Mouse (Mus musculus) stomach, adult 2 months (tissue): Measurements from ENCODE around the gene Lrrc46. TPM values are rescaled to one million over a fixed set of nuclear protein-coding genes. Genes with fewer than 3 reads are reported as not detected.

Source experiments
- polyA plus RNA-seq: library from polyadenylated mRNA; depleted of rRNA; stranded (reverse); fragments of >200 nt; gene quantifications from 2 replicates; pipeline ENCODE4 v1.2.3, GENCODE M21; 2012; rRNA removed

Gene Lrrc46
- polyA plus RNA-seq = 0.05 and 0.15 TPM in 2 replicates

DNA sequence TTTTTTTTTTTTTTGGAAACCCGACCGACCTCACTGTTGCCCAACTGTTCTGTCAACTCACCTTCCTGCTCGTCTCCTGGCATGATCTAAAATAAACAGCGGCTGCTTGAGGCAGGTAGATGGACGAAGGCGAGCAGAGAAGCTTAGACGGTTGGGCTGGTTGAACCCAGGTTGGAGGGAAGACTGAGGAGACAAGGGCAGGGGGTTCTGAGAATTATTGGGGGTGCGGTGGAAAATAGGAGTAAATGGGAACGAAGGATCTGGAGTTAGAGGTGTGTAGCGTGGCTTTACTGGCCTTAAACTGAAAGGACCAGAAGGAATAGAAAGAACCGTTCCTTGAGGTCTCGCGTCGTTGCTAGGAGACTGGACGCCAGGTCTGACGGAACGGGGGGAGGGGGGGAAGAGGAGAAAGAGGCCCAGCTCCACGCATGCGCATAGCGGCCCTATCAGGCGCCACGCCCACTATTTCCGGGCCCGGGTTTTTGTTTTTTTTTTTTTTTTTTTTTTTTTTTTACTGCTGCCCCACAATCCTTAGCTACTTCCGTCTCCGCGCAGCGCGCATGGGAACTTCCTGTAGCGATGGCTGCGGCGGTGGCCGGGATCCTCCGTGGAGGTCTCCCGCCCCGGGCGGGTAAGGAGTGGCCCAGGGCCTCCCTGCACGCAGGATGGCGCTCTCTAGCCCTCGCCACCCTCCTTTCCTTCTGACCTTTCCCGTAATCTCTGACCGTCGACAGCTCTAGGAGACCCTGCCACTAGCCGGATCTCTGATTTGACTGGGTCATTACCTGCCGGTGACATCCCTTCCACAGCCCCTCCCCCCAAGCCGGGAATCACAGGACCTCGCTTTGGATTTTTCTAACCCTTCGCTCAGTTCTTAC is at the start of gene Lrrc46, which contains the start of gene Mrpl10:
Lrrc46 (minus strand) TSS at position 386 of the 878 bp plus-strand sequence.
Mrpl10 (plus strand) TSS at position 539 of the 878 bp plus-strand sequence.

DNA sequence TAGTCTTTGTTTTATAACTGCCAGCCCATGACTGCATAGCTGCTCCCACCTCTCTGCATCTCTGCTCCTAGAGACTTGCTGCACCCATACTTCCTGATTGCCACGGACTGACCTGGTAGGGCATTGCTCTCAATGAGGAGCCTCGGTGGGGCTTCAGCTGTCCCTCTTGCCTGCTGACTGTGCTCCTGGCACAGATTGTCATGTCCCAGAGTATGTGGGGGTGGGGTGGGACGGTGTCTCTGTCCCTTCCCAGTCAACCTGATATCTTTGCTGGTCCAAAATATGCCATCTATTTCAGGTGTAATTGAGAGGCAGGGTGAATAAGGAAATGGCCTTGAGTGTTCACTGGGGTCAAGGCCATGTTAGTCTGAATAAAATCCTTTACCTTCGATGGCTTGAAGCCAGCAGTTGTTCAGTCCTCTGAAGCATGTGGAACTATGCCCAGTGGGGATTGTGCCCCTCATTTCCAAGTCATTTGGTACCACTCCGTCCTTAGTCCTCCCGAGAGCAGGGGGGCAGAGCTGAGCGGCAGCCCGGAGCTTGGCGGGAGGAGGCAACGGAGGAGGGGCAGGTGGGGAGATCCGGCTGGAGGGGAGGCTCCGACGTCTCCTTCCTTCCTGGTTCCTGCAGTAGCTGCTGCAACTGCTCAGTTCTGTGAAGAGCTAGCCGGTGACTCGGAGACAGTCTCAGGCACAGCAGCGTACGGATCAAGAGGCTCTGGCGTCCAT is 9.2 kb upstream of the Lrrc46 start, which contains the start of gene Osbpl7:
Osbpl7 (plus strand) TSS at position 413 of the 728 bp plus-strand sequence.

GRCm38 (mm10) chr11:97029686-97030417 is 11.4 kb downstream of the Lrrc46 start, which contains the start of gene Scrn2:
Scrn2 (plus strand) TSS chr11:97029938.

GRCm38 (mm10) chr11:97013121-97013670 is 28.0 kb downstream of the Lrrc46 start, which contains the start of gene Sp6:
Sp6 (plus strand) TSS chr11:97013394.

Other genes starting within 250 kb of the Lrrc46 start
- gene Nfe2l1, start 211.4 kb downstream of the Lrrc46 start, polyA plus RNA-seq = 64.6 and 77.2 TPM in 2 replicates
- gene Copz2, start 191.5 kb downstream of the Lrrc46 start, polyA plus RNA-seq = 25.8 and 26.9 TPM in 2 replicates
- gene Cdk5rap3, start 124.9 kb downstream of the Lrrc46 start, polyA plus RNA-seq = 18.0 and 21.3 TPM in 2 replicates
- 77.1 and 108 TPM in 2 replicates for gene Prr15l, start 113.3 kb downstream of the Lrrc46 start, polyA plus RNA-seq
- gene Pnpo, start 97.4 kb downstream of the Lrrc46 start, polyA plus RNA-seq = 21.5 and 27.7 TPM in 2 replicates
- gene Sp2, start 58.4 kb downstream of the Lrrc46 start, polyA plus RNA-seq = 7.1 and 8.2 TPM in 2 replicates
- 6.1 and 13.7 TPM in 2 replicates for gene Sp6, start 28.0 kb downstream of the Lrrc46 start, polyA plus RNA-seq
- 8.8 and 9.4 TPM in 2 replicates for gene Scrn2, start 11.5 kb downstream of the Lrrc46 start, polyA plus RNA-seq
- 50.6 and 76.1 TPM in 2 replicates for gene Mrpl10, start 153 bp upstream of the Lrrc46 start, polyA plus RNA-seq
- gene Osbpl7, start 9.2 kb upstream of the Lrrc46 start, polyA plus RNA-seq = 9.0 and 10.4 TPM in 2 replicates
- 0.10 and 0.19 TPM in 2 replicates for gene Tbx21, start 73.9 kb upstream of the Lrrc46 start, polyA plus RNA-seq
- 7.1 and 11.6 TPM in 2 replicates for gene Tbkbp1, start 110.1 kb upstream of the Lrrc46 start, polyA plus RNA-seq
- 3.2 and 5.2 TPM in 2 replicates for gene Kpnb1, start 146.5 kb upstream of the Lrrc46 start, polyA plus RNA-seq
- gene Npepps, start 239.2 kb upstream of the Lrrc46 start, polyA plus RNA-seq = 11.7 and 12.8 TPM in 2 replicates